Mouse (Mus musculus): ENCODE results near the gene Mab21l2.

The Mab21l2 gene

DNA sequence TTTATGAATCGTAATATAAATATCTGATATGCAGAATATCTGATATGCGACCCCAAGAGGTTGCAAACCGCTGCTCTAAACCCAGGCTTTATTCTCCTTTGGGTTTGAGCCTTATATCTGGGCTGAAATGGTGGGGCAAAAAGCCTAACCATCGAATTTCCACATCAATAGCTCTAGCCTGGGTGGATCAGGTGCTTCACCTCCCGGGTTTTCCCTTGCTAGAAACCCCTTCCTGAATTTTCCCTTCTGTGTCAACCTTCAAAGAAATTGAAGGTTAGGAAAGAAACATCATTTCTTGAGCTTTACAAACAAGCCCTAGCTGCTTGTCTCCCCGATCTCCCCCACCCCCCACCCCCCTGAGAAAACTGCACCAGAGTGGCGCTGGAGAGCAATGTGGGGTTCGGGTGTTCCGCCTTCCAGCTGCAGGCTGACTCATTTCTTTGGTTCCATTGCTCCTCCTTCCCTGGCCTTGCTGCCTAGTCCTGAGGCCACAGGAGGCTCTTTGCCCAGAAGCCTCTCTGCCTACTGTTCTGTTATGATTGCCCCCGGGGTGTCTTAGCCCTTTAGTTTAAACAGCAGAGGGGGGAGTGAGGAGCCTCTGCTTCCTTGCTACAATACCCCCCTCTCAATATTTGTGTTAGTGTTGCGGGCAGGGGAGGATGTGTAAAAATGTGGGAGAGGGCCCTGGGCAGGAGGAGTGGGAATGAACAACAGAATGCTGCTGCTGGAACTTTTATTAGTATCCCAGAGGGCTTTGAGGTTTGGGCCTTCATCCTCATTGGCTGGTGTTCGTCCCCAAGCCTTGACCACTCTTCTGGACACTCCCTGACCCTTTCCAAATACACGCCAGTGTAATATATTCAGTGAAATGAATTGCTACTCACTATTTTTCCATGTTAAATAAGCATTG, 9.5 kb downstream of the Mab21l2 start:
- DNase-seq, result no peak

DNA sequence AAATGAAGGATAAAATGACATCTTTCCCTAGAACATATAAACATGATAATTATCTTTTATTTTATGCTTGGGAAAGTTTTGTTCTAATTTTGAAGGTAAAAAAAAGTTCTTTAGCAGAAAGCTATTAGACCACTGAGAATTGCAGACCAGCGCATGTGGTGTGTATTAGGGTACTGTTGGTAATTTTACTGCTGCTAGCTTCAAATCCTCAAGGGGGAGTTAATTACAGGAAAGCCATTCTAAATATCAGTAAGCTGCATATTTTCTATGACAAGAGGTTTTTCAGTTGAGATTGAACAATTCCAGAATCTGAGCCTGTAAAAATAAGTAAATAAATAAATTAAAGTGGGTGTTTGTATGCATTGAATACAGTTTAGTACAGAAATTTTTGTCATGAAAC, 11.7 kb downstream of the Mab21l2 start:
- no peak for DNase-seq

- DNase-seq, result no peak
Measured at GRCm38 (mm10) chr3:86531531-86532269, 16.7 kb downstream of the Mab21l2 start.

DNA sequence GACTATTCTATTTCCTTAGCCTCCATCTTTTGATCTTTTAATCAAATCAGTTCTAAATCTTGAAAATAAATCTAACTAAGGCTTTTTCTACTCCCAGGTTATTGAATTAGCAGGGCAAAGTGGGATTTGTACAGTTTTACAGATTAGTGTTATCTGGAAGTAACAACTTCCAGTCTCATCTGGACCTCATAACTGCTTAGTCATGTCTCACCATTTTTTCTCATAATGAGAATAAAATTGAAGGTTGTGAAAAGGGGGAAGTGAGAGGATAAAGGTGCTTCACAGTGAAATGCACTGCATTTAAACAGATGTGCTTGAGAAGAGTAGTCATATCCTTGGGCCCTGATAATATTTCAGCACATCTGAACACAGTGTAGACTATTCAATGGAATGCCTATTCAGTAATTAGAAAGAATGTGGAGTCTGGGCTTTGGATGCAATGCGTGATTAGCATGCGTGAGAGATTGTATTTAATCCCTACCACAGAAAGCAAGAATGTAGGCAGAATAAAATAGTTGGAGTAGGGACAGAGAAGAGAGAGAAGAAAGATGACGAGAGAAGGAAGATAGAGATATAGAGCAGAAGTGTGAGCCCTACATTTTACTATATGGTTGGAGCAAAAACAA, 25.4 kb downstream of the Mab21l2 start:
- DNase-seq, result no peak

DNA sequence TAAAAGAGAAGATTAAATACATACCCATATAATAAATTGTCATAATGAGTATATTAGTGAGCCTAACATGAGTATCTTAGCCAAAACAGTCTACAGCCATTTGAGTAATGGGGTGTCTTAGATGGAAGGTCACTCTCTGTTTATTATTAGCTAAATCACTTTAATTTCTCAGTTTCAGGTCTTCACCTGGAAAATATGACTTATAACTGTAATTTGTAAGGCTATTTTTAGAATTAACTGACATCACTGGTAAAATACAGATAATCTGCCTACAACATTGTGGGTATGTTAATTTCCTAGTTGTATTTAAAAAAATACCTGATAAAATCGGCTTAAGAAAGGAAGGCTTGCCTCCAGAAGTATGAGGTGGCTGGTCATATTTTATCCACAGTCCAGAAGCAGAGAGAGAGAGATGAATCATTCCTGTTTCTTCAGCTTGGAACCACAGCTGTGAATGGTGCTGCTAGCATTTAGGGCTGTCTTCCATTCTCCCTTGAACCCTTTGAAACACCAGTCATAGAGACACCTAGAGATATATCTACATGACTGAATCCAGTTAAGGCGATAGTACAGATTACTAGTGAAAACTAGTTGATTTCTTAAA, 29.8 kb downstream of the Mab21l2 start:
- no peak for DNase-seq

DNA sequence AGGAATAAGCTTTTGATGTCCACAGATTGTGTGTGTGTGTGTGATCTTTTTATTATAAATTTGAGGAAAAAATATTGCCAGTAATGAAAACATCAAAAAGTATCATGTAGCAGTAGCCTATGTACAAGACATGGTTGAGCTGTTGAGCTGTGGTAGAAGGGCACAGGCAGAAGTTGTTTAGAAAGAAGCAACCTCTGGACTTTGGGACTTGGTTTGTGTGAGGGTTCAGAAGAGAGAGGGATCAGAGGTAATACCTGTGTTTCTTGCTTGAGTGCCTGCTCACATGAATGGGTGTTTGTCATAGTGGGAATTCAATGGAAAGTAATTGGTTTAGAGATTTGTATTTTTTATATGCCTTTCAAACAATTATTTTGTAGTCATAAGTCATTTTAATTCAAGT, 47.8 kb downstream of the Mab21l2 start:
- peak; percentile 11 to 25 for DNase-seq
